Mouse (Mus musculus): ENCODE measurements around the gene Khdc4. TPM values are rescaled to one million over a fixed set of nuclear protein-coding genes. Genes with fewer than 3 reads are reported as not detected.

Khdc4 gene
- total RNA-seq, 2 experiments from 2014 or later = 65.1 to 67.4 TPM

- DNase-seq (ENCODE audit: low spot score in 2 of 2) = no peak
Observed at GRCm38 (mm10) chr3:88717198-88717798, 31.7 kb downstream of the Khdc4 start.

GRCm38 (mm10) chr3:88717831-88718230 is 32.2 kb downstream of the Khdc4 start:
- no peak for DNase-seq (ENCODE audit: low spot score in 2 of 2)

- DNase-seq (ENCODE audit: low spot score in 2 of 2) = peak in 1 of 2 experiments; percentile 26
Observed at GRCm38 (mm10) chr3:88719098-88719497, 33.5 kb downstream of the Khdc4 start.

- DNase-seq (ENCODE audit: low spot score in 2 of 2) = no peak
Observed at GRCm38 (mm10) chr3:88736556-88736955, 51.0 kb downstream of the Khdc4 start.

GRCm38 (mm10) chr3:88738641-88739040 is 53.0 kb downstream of the Khdc4 start:
- peak; percentile 65 to 77 for DNase-seq (ENCODE audit: low spot score in 2 of 2)

- no peak for DNase-seq (ENCODE audit: low spot score in 2 of 2)
Observed at GRCm38 (mm10) chr3:88740147-88740546, 54.5 kb downstream of the Khdc4 start.

GRCm38 (mm10) chr3:88745534-88745933 is 59.9 kb downstream of the Khdc4 start:
- no peak for DNase-seq (ENCODE audit: low spot score in 2 of 2)

- DNase-seq (ENCODE audit: low spot score in 2 of 2) = no peak
Observed at GRCm38 (mm10) chr3:88746139-88746870, 60.7 kb downstream of the Khdc4 start.

- DNase-seq (ENCODE audit: low spot score in 2 of 2) = no peak
Observed at GRCm38 (mm10) chr3:88746871-88747231, 61.2 kb downstream of the Khdc4 start.

- DNase-seq (ENCODE audit: low spot score in 2 of 2) = no peak
Observed at GRCm38 (mm10) chr3:88754283-88754682, 68.7 kb downstream of the Khdc4 start.

GRCm38 (mm10) chr3:88755541-88755940 is 69.9 kb downstream of the Khdc4 start:
- DNase-seq (ENCODE audit: low spot score in 2 of 2) = no peak

- no peak for DNase-seq (ENCODE audit: low spot score in 2 of 2)
Observed at GRCm38 (mm10) chr3:88756276-88756675, 70.7 kb downstream of the Khdc4 start.

- peak in 1 of 2 experiments; percentile 43 for DNase-seq (ENCODE audit: low spot score in 2 of 2)
Observed at GRCm38 (mm10) chr3:88758045-88758500, 72.5 kb downstream of the Khdc4 start.

- no peak for DNase-seq (ENCODE audit: low spot score in 2 of 2)
Observed at GRCm38 (mm10) chr3:88761619-88762018, 76.0 kb downstream of the Khdc4 start.

- DNase-seq (ENCODE audit: low spot score in 2 of 2) = no peak
Observed at GRCm38 (mm10) chr3:88762401-88762831, 76.8 kb downstream of the Khdc4 start.

Other genes starting within 250 kb of the Khdc4 start
- 10 to 100 TPM; 12.6 to 23.6 TPM for gene Sema4a, start 224.6 kb upstream of the Khdc4 start, total RNA-seq (2021)
- gene Lmna, start 175.8 kb upstream of the Khdc4 start, total RNA-seq (2021) = 100 to 1,000 TPM; 106 to 137 TPM
- gene Mex3a, start 153.4 kb upstream of the Khdc4 start, total RNA-seq (2021) = 1 to 10 TPM; 2.6 to 3.3 TPM
- not detected for gene Rab25, start 137.5 kb upstream of the Khdc4 start, total RNA-seq (2021)
- 100 to 1,000 TPM; 156 to 164 TPM for gene Lamtor2, start 132.7 kb upstream of the Khdc4 start, total RNA-seq (2021)
- gene Ubqln4, start 132.0 kb upstream of the Khdc4 start, total RNA-seq (2021) = 10 to 100 TPM; 72.9 to 96.6 TPM
- 100 to 1,000 TPM; 145 to 198 TPM for gene Ssr2, start 109.9 kb upstream of the Khdc4 start, total RNA-seq (2021)
- 10 to 100 TPM; 19.4 to 27.0 TPM for gene Arhgef2, start 79.8 kb upstream of the Khdc4 start, total RNA-seq (2021)
- gene Rxfp4, start 32.7 kb upstream of the Khdc4 start, total RNA-seq (2021) = not detected
- gene Rit1, start 31.0 kb downstream of the Khdc4 start, total RNA-seq (2021) = 10 to 100 TPM; 52.2 to 59.9 TPM
- gene Syt11, start 89.4 kb downstream of the Khdc4 start, total RNA-seq (2021) = 1 to 10 TPM; 8.3 to 10.0 TPM
- 10 to 100 TPM; 25.2 to 27.4 TPM for gene Gon4l, start 149.4 kb downstream of the Khdc4 start, total RNA-seq (2021)
- gene Msto1, start 228.2 kb downstream of the Khdc4 start, total RNA-seq (2021) = 10 to 100 TPM; 16.0 to 16.5 TPM

All from adrenal gland, adult 18-20 months (tissue).